Mouse (Mus musculus): Measurements from ENCODE around the gene Olfr104-ps.

Gene Olfr104-ps

GRCm38 (mm10) chr17:37359282-37359681 lies at the start of gene Olfr104-ps:
TSS of gene Olfr104-ps (plus strand) at chr17:37359582.
- DNase-seq (ENCODE audit: low spot score) = no peak

- no peak for DNase-seq (ENCODE audit: low spot score)
These were observed 49.2 kb upstream of the Olfr104-ps start for GRCm38 (mm10) chr17:37310146-37310699.

- DNase-seq (ENCODE audit: low spot score) = no peak
These were observed 42.4 kb upstream of the Olfr104-ps start, which contains the start of gene Olfr102 for GRCm38 (mm10) chr17:37316954-37317353. TSS of gene Olfr102 (minus strand) at chr17:37317054.

GRCm38 (mm10) chr17:37339598-37339997 lies 19.8 kb upstream of the Olfr104-ps start, which contains the start of gene Olfr103:
TSS of gene Olfr103 (minus strand) at chr17:37339698.
- DNase-seq (ENCODE audit: low spot score) = no peak

GRCm38 (mm10) chr17:37378733-37379132 lies 19.4 kb downstream of the Olfr104-ps start, which contains the start of gene Olfr105-ps:
TSS of gene Olfr105-ps (plus strand) at chr17:37379033.
- no peak for DNase-seq (ENCODE audit: low spot score)

- DNase-seq (ENCODE audit: low spot score) = no peak
These were observed 30.7 kb downstream of the Olfr104-ps start, which contains the start of gene Olfr106-ps for GRCm38 (mm10) chr17:37390093-37390492. TSS of gene Olfr106-ps (plus strand) at chr17:37390393.

- DNase-seq (ENCODE audit: low spot score) = no peak
These were observed 39.5 kb downstream of the Olfr104-ps start, which contains the start of gene Olfr107 for GRCm38 (mm10) chr17:37398926-37399325. TSS of gene Olfr107 (plus strand) at chr17:37399226.

GRCm38 (mm10) chr17:37413380-37413779 lies 54.0 kb downstream of the Olfr104-ps start:
- no peak for DNase-seq (ENCODE audit: low spot score)

Measured in testis, postnatal 14 days (tissue).